Mouse (Mus musculus): Measurements from ENCODE around the gene Serpinb1a. TPM values are rescaled to one million over a fixed set of nuclear protein-coding genes. Genes with fewer than 3 reads are reported as not detected.

The Serpinb1a gene
- polyA plus RNA-seq, 1 experiment from 2014 or later: 0.93 TPM

DNA sequence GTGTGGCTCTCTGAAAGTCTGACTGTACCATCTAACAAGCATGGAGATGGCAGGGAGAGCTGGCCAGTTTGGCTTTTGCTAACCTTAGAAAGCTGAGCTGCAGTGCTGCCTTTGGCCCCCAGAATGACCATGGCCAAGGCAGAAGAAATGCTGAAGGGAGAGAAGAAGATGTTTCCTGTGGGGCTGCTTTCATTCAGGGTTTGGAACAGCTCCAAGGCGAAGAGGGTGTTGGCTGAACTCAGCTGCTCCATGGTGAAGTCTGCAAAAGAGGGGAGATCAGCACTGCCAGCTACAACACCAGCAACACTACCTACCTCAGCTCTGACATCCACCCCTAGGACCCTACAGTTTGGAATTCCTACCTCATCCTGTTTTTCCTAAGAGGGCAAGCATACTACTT is 829 bp downstream of the Serpinb1a start:
- no peak overlapping the region for H3K9ac ChIP-seq (ENCODE audit: low read length)
- ATAC-seq: no peak
- no peak overlapping the region for H3K27ac ChIP-seq (ENCODE audit: low read depth, low read length)
- no peaks in the 10 kb centered on the region for H3K4me1 ChIP-seq (ENCODE audit: control insufficient read depth, insufficient read depth, low read length)
- H3K9me3 ChIP-seq (replicated peaks; ENCODE audit: control insufficient read depth, low read length): no peaks in the 10 kb centered on the region
- no peaks in the 10 kb centered on the region for H3K27me3 ChIP-seq (replicated peaks; ENCODE audit: control insufficient read depth, insufficient read depth, low read length)
- no peaks in the 10 kb centered on the region for H3K36me3 ChIP-seq (ENCODE audit: control insufficient read depth, insufficient read depth, low read length)
- no peak overlapping the region for H3K4me3 ChIP-seq (ENCODE audit: low read depth, low read length)
- DNase-seq (ENCODE audit: low spot score): no peak
- no peak overlapping the region for H3K4me2 ChIP-seq (ENCODE audit: low read length)
- 80% methylated on average over 1 of the region's 1 CpGs for WGBS

DNA sequence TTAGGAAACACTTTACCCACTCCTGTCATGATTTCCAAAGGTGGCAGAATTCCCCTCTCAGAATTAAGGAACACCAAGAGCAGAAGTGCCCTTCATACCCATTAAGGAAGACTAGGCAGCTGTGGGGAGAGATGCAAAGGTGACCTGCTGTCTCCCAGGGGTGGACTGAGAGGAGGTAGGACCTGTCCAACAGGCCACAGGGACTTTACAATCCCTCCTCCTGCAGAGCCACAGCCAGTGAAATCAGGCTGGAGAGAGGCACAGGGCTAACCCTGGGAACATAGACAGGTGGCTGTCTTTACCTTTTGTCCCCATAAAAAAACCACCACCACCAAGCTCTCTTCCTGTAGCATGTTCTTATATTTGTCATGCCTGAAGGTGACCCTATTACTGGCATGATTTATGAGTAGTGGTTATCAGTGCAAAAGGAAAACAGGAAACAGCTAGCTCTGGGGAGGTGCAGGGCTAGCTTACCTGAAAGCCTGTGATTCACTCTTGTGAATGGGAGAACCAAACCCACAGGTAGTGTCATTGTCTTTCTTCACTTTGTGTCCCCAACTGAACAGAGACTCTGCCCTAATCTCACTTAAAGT is 1.4 kb downstream of the Serpinb1a start:
- Histone ChIP-seq H3K9me3 (replicated peaks; ENCODE audit: control insufficient read depth, low read length) (no peaks in the 10 kb centered on the region), H3K27ac (ENCODE audit: low read depth, low read length) (no peak overlapping the region), H3K36me3 (ENCODE audit: control insufficient read depth, insufficient read depth, low read length) (no peaks in the 10 kb centered on the region), H3K4me1 (ENCODE audit: control insufficient read depth, insufficient read depth, low read length) (no peaks in the 10 kb centered on the region), H3K27me3 (replicated peaks; ENCODE audit: control insufficient read depth, insufficient read depth, low read length) (no peaks in the 10 kb centered on the region), H3K4me2 (ENCODE audit: low read length) (no peak overlapping the region), H3K4me3 (ENCODE audit: low read depth, low read length) (no peak overlapping the region), H3K9ac (ENCODE audit: low read length) (no peak overlapping the region)
- DNase-seq (ENCODE audit: low spot score) (no peak), ATAC-seq (no peak)

DNA sequence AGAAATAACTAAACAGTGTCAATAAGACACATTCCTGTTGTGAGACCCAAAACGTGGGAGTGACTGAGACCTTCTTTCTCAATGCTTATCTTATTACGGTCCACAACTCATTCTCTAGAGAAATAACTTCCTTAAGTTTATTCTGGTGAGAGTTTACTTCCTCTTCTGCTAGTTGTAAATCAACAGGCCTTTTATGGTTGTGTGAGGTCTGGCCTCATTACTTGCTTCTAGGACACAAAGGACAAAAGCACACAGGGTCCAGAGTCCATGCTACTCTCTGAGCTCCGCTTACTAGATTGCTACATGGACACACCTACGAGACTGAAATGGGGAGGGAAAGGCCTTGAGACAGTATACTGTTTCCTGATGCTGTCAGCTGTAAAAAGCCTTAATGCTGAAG is 1.9 kb downstream of the Serpinb1a start:
- Histone ChIP-seq H3K27me3 (replicated peaks; ENCODE audit: control insufficient read depth, insufficient read depth, low read length) (no peaks in the 10 kb centered on the region), H3K9ac (ENCODE audit: low read length) (no peak overlapping the region), H3K36me3 (ENCODE audit: control insufficient read depth, insufficient read depth, low read length) (no peaks in the 10 kb centered on the region), H3K9me3 (replicated peaks; ENCODE audit: control insufficient read depth, low read length) (no peaks in the 10 kb centered on the region), H3K27ac (ENCODE audit: low read depth, low read length) (no peak overlapping the region), H3K4me2 (ENCODE audit: low read length) (no peak overlapping the region), H3K4me1 (ENCODE audit: control insufficient read depth, insufficient read depth, low read length) (no peaks in the 10 kb centered on the region), H3K4me3 (ENCODE audit: low read depth, low read length) (no peak overlapping the region)
- 77% methylated on average over 4 of the region's 4 CpGs for WGBS
- no peak for DNase-seq (ENCODE audit: low spot score)
- no peak for ATAC-seq

DNA sequence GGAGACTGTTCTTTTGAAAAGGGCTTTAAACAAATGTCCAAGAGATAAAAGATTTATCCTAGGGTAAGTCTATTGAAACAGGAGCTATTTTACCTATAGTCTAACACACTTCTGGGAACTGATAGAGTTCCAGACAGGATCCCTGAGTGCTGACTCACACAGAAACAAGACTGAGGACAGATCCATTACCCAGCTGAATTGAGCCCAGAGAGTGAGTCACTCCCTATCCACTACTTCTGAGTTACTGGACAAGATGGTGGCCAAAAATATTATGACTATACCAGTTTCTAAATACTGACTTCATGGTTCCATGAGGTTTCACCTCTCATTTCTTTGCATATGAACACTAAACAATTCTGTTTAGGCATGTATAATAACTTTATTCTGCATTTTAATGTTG is 4.8 kb downstream of the Serpinb1a start:
- H3K4me3 ChIP-seq (ENCODE audit: low read depth, low read length): no peak overlapping the region
- H3K27ac ChIP-seq (ENCODE audit: low read depth, low read length): no peak overlapping the region
- no peak overlapping the region for H3K9ac ChIP-seq (ENCODE audit: low read length)
- no peak for DNase-seq (ENCODE audit: low spot score)
- ATAC-seq: no peak
- H3K27me3 ChIP-seq (replicated peaks; ENCODE audit: control insufficient read depth, insufficient read depth, low read length): no peaks in the 10 kb centered on the region
- H3K4me2 ChIP-seq (ENCODE audit: low read length): no peak overlapping the region
- H3K36me3 ChIP-seq (ENCODE audit: control insufficient read depth, insufficient read depth, low read length): no peaks in the 10 kb centered on the region
- H3K9me3 ChIP-seq (replicated peaks; ENCODE audit: control insufficient read depth, low read length): no peaks in the 10 kb centered on the region
- H3K4me1 ChIP-seq (ENCODE audit: control insufficient read depth, insufficient read depth, low read length): no peaks in the 10 kb centered on the region

DNA sequence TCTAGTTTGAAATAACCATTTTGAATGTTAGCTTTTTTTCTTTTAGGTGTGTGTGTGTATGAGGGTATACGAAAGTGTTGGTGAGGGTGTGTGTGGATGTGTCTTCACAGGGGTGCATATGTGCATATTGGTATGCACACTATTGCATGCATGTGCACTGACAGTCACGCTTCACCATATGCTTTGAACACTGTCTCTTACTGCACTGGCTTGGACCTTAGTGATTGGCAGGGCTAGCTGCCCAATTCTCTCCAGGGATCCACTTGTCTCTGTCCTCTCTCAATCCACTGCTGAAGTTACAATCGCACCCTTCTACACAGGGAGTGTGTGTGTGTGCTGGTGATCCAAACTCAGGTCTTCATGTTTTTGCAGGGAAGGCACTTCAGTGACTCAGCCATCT is 9.6 kb downstream of the Serpinb1a start:
- H3K36me3 ChIP-seq (ENCODE audit: control insufficient read depth, insufficient read depth, low read length): no peaks in the 10 kb centered on the region
- no peaks in the 10 kb centered on the region for H3K9me3 ChIP-seq (replicated peaks; ENCODE audit: control insufficient read depth, low read length)
- H3K9ac ChIP-seq (ENCODE audit: low read length): no peak overlapping the region
- H3K4me1 ChIP-seq (ENCODE audit: control insufficient read depth, insufficient read depth, low read length): no peaks in the 10 kb centered on the region
- DNase-seq (ENCODE audit: low spot score) (no peak), ATAC-seq (no peak)
- no peak overlapping the region for H3K4me2 ChIP-seq (ENCODE audit: low read length)
- whole genome bisulfite sequencing: 90% methylated on average over 3 of the region's 3 CpGs
- no peak overlapping the region for H3K4me3 ChIP-seq (ENCODE audit: low read depth, low read length)
- no peaks in the 10 kb centered on the region for H3K27me3 ChIP-seq (replicated peaks; ENCODE audit: control insufficient read depth, insufficient read depth, low read length)
- no peak overlapping the region for H3K27ac ChIP-seq (ENCODE audit: low read depth, low read length)

DNA sequence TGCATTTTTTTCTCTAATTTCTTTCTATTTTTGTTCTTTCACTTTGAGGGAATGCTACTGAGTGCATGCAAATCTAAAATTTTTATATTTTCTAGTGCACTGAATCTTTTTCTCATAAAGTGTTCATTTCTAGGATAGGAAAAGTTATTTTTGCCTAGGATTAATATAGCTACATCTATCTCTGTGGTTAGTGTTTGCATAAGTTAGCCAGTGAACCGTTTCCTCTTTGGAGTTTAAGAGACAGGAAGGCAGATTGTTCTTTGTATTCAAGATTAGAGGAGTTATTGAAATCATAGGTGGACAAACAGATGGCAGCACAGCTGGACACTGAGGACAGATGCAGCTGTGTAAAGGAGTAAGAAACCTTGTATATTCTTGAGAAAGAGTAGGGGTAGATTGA is 11.7 kb downstream of the Serpinb1a start:
- WGBS: 67% methylated on average over 1 of the region's 1 CpGs
- Histone ChIP-seq H3K27me3 (replicated peaks; ENCODE audit: control insufficient read depth, insufficient read depth, low read length) (no peaks in the 10 kb centered on the region), H3K4me1 (ENCODE audit: control insufficient read depth, insufficient read depth, low read length) (no peaks in the 10 kb centered on the region), H3K36me3 (ENCODE audit: control insufficient read depth, insufficient read depth, low read length) (no peaks in the 10 kb centered on the region), H3K27ac (ENCODE audit: low read depth, low read length) (no peak overlapping the region), H3K9ac (ENCODE audit: low read length) (no peak overlapping the region), H3K4me2 (ENCODE audit: low read length) (no peak overlapping the region), H3K4me3 (ENCODE audit: low read depth, low read length) (no peak overlapping the region), H3K9me3 (replicated peaks; ENCODE audit: control insufficient read depth, low read length) (no peaks in the 10 kb centered on the region)
- no peak for ATAC-seq
- no peak for DNase-seq (ENCODE audit: low spot score)

DNA sequence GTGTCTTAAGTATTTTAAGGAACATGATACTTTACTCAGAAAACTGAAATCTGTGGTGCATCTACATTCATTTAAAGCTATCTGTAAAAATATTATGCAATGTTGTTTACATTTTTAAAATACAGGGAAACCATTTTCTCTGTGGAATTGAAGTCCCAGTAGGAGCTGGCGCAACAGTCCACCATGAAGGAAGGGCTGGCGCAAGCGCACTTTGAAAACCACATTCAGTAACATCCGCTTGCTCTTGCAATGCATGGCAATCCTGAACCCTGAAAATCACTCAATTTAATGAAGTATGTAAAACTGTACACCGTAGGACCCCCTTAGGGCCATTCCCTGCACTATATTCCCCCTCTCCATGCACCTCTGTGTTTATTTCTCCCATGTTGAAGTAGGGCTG is 16.5 kb downstream of the Serpinb1a start:
- Histone ChIP-seq H3K27me3 (replicated peaks; ENCODE audit: control insufficient read depth, insufficient read depth, low read length) (no peaks in the 10 kb centered on the region), H3K9me3 (replicated peaks; ENCODE audit: control insufficient read depth, low read length) (no peaks in the 10 kb centered on the region), H3K27ac (ENCODE audit: low read depth, low read length) (no peak overlapping the region), H3K9ac (ENCODE audit: low read length) (no peak overlapping the region), H3K4me2 (ENCODE audit: low read length) (no peak overlapping the region), H3K36me3 (ENCODE audit: control insufficient read depth, insufficient read depth, low read length) (no peaks in the 10 kb centered on the region), H3K4me1 (ENCODE audit: control insufficient read depth, insufficient read depth, low read length) (no peaks in the 10 kb centered on the region), H3K4me3 (ENCODE audit: low read depth, low read length) (no peak overlapping the region)
- DNase-seq (ENCODE audit: low spot score) (no peak), ATAC-seq (no peak)
- 95% methylated on average over 5 of the region's 5 CpGs for WGBS

DNA sequence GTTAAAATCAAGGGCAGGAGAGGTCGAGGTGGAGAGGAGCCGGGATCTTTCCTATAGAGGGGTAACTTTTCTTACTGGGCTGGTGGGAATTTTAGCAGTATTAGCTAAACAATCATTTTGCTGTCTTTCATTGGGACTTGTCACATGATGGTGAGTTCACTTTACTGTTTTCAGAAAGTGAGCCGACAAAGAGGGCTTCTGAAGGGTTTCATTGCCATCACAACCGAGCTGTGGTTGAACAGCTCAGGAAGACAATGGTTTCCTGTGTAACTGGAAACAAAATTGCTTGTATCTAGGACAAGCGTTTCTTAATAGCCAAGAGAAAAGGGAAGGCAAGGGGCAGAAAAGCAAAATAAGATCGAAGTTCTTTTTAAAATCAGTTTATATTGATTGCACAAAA is 17.7 kb downstream of the Serpinb1a start:
- no peak overlapping the region for H3K4me2 ChIP-seq (ENCODE audit: low read length)
- H3K36me3 ChIP-seq (ENCODE audit: control insufficient read depth, insufficient read depth, low read length): no peaks in the 10 kb centered on the region
- H3K27me3 ChIP-seq (replicated peaks; ENCODE audit: control insufficient read depth, insufficient read depth, low read length): no peaks in the 10 kb centered on the region
- no peak overlapping the region for H3K9ac ChIP-seq (ENCODE audit: low read length)
- DNase-seq (ENCODE audit: low spot score) (no peak), ATAC-seq (no peak)
- H3K27ac ChIP-seq (ENCODE audit: low read depth, low read length): no peak overlapping the region
- no peaks in the 10 kb centered on the region for H3K9me3 ChIP-seq (replicated peaks; ENCODE audit: control insufficient read depth, low read length)
- H3K4me3 ChIP-seq (ENCODE audit: low read depth, low read length): no peak overlapping the region
- WGBS: 69% methylated on average over 6 of the region's 6 CpGs
- no peaks in the 10 kb centered on the region for H3K4me1 ChIP-seq (ENCODE audit: control insufficient read depth, insufficient read depth, low read length)

DNA sequence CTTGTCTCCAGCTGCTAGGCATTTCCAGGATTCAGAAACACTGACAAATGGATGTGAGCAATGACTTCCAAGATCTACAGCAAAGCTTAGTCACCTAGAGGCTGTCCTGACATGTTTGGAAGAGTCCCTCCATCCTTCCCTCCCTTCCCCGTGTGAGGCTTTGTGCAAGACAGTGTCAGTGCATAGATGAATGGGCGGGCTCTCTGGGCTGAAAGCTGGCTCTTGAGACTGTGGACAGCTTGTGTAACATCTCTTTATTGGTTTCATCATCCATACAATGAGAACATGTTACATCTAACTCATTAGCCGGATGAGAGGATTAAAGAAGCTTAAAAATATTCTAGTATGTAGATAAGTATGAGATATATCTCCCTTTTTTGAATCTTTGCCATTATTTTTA is 18.2 kb downstream of the Serpinb1a start:
- Histone ChIP-seq H3K27ac (ENCODE audit: low read depth, low read length) (no peak overlapping the region), H3K4me1 (ENCODE audit: control insufficient read depth, insufficient read depth, low read length) (no peaks in the 10 kb centered on the region), H3K4me2 (ENCODE audit: low read length) (no peak overlapping the region), H3K36me3 (ENCODE audit: control insufficient read depth, insufficient read depth, low read length) (no peaks in the 10 kb centered on the region), H3K9me3 (replicated peaks; ENCODE audit: control insufficient read depth, low read length) (no peaks in the 10 kb centered on the region), H3K27me3 (replicated peaks; ENCODE audit: control insufficient read depth, insufficient read depth, low read length) (no peaks in the 10 kb centered on the region), H3K9ac (ENCODE audit: low read length) (no peak overlapping the region), H3K4me3 (ENCODE audit: low read depth, low read length) (no peak overlapping the region)
- DNase-seq (ENCODE audit: low spot score) (no peak), ATAC-seq (no peak)
- WGBS: 70% methylated on average over 3 of the region's 3 CpGs

Measured in forebrain, embryonic 14.5 days (tissue).